Mouse (Mus musculus) heart, adult 2 months (tissue): Measurements from ENCODE around the gene Gins1.

Experiments used
- CTCF ChIP-seq: fragments of 200-600 bp; IDR thresholded peaks from 2 replicates; pipeline ENCODE4 v1.8.1; 2022; ENCODE audit warnings: antibody characterized with exemption, mild to moderate bottlenecking, moderate library complexity
- EP300 ChIP-seq: fragments of 200-500 bp; IDR thresholded peaks from 2 replicates; pipeline ENCODE4 v1.6.1; 2011; ENCODE audit warnings: low read depth, low read length, control low read depth; ENCODE audit not compliant: insufficient read depth
- POLR2A ChIP-seq: fragments of 200-500 bp; IDR thresholded peaks from 2 replicates; pipeline ENCODE4 v1.6.1; 2011; ENCODE audit warnings: mild to moderate bottlenecking, low read depth, low read length, control low read depth; ENCODE audit not compliant: insufficient read depth

DNA sequence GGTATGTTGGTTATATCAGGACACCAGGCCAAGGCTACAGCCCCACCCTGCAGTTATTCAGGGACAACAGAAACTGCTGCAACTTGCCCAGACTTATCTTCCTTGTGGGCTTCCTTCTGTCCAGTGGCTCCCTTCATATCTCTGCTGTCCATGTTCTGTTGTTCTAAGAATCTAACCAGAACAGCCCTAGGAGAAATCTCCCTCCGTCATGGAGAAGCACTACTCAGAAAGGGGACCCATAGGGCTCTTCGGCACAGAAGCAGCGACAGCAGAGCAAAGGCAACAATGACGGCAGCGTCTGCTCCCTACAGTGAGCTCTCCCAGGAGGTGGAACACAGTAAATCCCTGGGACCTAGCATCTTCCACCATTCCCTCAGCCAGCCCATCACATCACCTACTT, 71.7 kb downstream of the Gins1 start:
- TF ChIP-seq CTCF (no peak), POLR2A (no peak), EP300 (no peak)
